Mouse (Mus musculus) kidney, adult 2 months (tissue): ENCODE measurements around the gene 2010003K11Rik. TPM values are rescaled to one million over a fixed set of nuclear protein-coding genes. Genes with fewer than 3 reads are reported as not detected.
A peak's percentile ranks its signal among the peaks of the same experiment; 100 is the strongest.

Experiments
- DNase-seq: peaks from one replicate; pipeline ENCODE4 v3.0.0; 2021
- H3K27ac ChIP-seq: fragments of 200-500 bp; 2 replicates; pipeline ENCODE4 v1.5.1; 2012; ENCODE audit warnings: low read depth, low read length, control low read depth, inconsistent platforms; ENCODE audit not compliant: insufficient read depth
- H3K27me3 ChIP-seq: fragments of 200-500 bp; replicated peaks from 2 replicates; pipeline ENCODE4 v1.6.1; 2012; ENCODE audit warnings: mild to moderate bottlenecking, moderate library complexity, low read length, inconsistent platforms; ENCODE audit not compliant: control insufficient read depth, insufficient read depth
- H3K36me3 ChIP-seq: fragments of 200-500 bp; 2 replicates; pipeline ENCODE4 v1.6.1; 2012; ENCODE audit warnings: mild to moderate bottlenecking, moderate library complexity, low read length, inconsistent platforms; ENCODE audit not compliant: control insufficient read depth, insufficient read depth
- H3K4me1 ChIP-seq: fragments of 200-500 bp; 2 replicates; pipeline ENCODE4 v1.6.1; 2011; ENCODE audit warnings: low read length; ENCODE audit not compliant: control insufficient read depth, insufficient read depth
- H3K4me3 ChIP-seq: fragments of 200-500 bp; 2 replicates; pipeline ENCODE4 v1.5.1; 2011; ENCODE audit warnings: mild to moderate bottlenecking, low read depth, low read length, control low read depth; ENCODE audit not compliant: insufficient read depth
- CTCF ChIP-seq: fragments of 200-500 bp; conservative IDR thresholded peaks from 2 replicates; pipeline ENCODE4 v1.5.1; 2011; ENCODE audit warnings: low read depth, mild to moderate bottlenecking, control low read depth, low read length, moderate library complexity, mixed read lengths; ENCODE audit not compliant: insufficient read depth, insufficient read length
- POLR2A ChIP-seq: fragments of 200-500 bp; IDR thresholded peaks from one replicate; pipeline ENCODE4 v1.6.1; 2011; ENCODE audit warnings: low read depth, low read length, control low read depth
- WGBS: fragments of 180-500 bp; shearing (Covaris S2); methylation state at CpG from one replicate; pipeline ENCODE4 v1.1.7; 2018; 5-methylcytosine and 5-hydroxymethylcytosine counted together
- polyA plus RNA-seq: library from polyadenylated mRNA; depleted of rRNA; stranded (reverse); fragments of >200 nt; gene quantifications from 2 replicates; pipeline ENCODE4 v1.2.3, GENCODE M21; 2012

2010003K11Rik gene
- polyA plus RNA-seq, 1 experiment = 2.8 TPM

- TF ChIP-seq CTCF = no peak
- TF ChIP-seq POLR2A = no peak
- Histone ChIP-seq H3K27me3 (no peaks in the 10 kb centered on the region), H3K36me3 (no peaks in the 10 kb centered on the region), H3K27ac (no peak overlapping the region), H3K4me3 (peak overlapping the region; percentile 65), H3K4me1 (peaks cover 6% of the 10 kb centered on the region; the same call in 1 of the 2 replicates)
- under 1% methylated on average over 70 of the region's 70 CpGs for WGBS
- DNase-seq = peak; percentile 47
Measured at GRCm38 (mm10) chr19:4476601-4477257, 21.7 kb downstream of the 2010003K11Rik start.

GRCm38 (mm10) chr19:4475224-4475925 lies 23.0 kb downstream of the 2010003K11Rik start:
- no peak overlapping the region for H3K4me3 ChIP-seq
- 71% methylated on average over 11 of the region's 11 CpGs for WGBS
- no peaks in the 10 kb centered on the region for H3K36me3 ChIP-seq
- no peaks in the 10 kb centered on the region for H3K27me3 ChIP-seq
- peaks cover 6% of the 10 kb centered on the region; the same call in 1 of the 2 replicates for H3K4me1 ChIP-seq
- H3K27ac ChIP-seq = no peak overlapping the region
- no peak for TF ChIP-seq CTCF
- TF ChIP-seq POLR2A = no peak
- DNase-seq = no peak

GRCm38 (mm10) chr19:4474739-4475138 lies 23.6 kb downstream of the 2010003K11Rik start:
- 66% methylated on average over 3 of the region's 3 CpGs for WGBS
- DNase-seq = peak; percentile 21
- Histone ChIP-seq H3K27ac (no peak overlapping the region), H3K4me3 (no peak overlapping the region), H3K27me3 (no peaks in the 10 kb centered on the region), H3K4me1 (peaks cover 6% of the 10 kb centered on the region; the same call in 1 of the 2 replicates), H3K36me3 (no peaks in the 10 kb centered on the region)
- TF ChIP-seq CTCF (no peak), POLR2A (no peak)

GRCm38 (mm10) chr19:4473549-4473948 lies 24.8 kb downstream of the 2010003K11Rik start:
- no peaks in the 10 kb centered on the region for H3K36me3 ChIP-seq
- DNase-seq = no peak
- no peak overlapping the region for H3K4me3 ChIP-seq
- 95% methylated on average over 5 of the region's 5 CpGs for WGBS
- H3K4me1 ChIP-seq = peaks cover 6% of the 10 kb centered on the region; the same call in 1 of the 2 replicates
- no peak overlapping the region for H3K27ac ChIP-seq
- H3K27me3 ChIP-seq = no peaks in the 10 kb centered on the region
- TF ChIP-seq POLR2A (no peak), CTCF (no peak)

- Histone ChIP-seq H3K4me1 (no peaks in the 10 kb centered on the region), H3K36me3 (no peaks in the 10 kb centered on the region), H3K4me3 (no peak overlapping the region), H3K27ac (no peak overlapping the region), H3K27me3 (no peaks in the 10 kb centered on the region)
- DNase-seq = peak; percentile 44
- TF ChIP-seq CTCF (peak; percentile 58), POLR2A (no peak)
- 38% methylated on average over 5 of the region's 5 CpGs for WGBS
Measured at GRCm38 (mm10) chr19:4468363-4468762, 30.0 kb downstream of the 2010003K11Rik start.

- WGBS = 79% methylated on average over 4 of the region's 4 CpGs
Measured at GRCm38 (mm10) chr19:4464666-4465065, 33.7 kb downstream of the 2010003K11Rik start.

GRCm38 (mm10) chr19:4461981-4462380 lies 36.4 kb downstream of the 2010003K11Rik start:
- TF ChIP-seq CTCF (no peak), POLR2A (no peak)
- H3K27me3 ChIP-seq = no peaks in the 10 kb centered on the region
- 80% methylated on average over 8 of the region's 8 CpGs for WGBS
- H3K36me3 ChIP-seq = no peaks in the 10 kb centered on the region
- H3K4me3 ChIP-seq = no peak overlapping the region
- no peak for DNase-seq
- H3K4me1 ChIP-seq = no peaks in the 10 kb centered on the region
- H3K27ac ChIP-seq = no peak overlapping the region

More at GRCm38 (mm10) chr19:4464666-4465065, 33.7 kb downstream of the 2010003K11Rik start:
- Histone ChIP-seq H3K4me1 (no peaks in the 10 kb centered on the region), H3K27me3 (no peaks in the 10 kb centered on the region), H3K27ac (no peak overlapping the region), H3K36me3 (no peaks in the 10 kb centered on the region), H3K4me3 (no peak overlapping the region)
- TF ChIP-seq CTCF (no peak), POLR2A (no peak)
- DNase-seq = peak; percentile 54
